In genomic region chr5:120706976-120707375, GRCm38 (mm10) we compare ENCODE assay signal across 11 mouse cellular contexts. TPM values are rescaled to one million over a fixed set of nuclear protein-coding genes. Genes with fewer than 3 reads are reported as not detected.
DNase-seq lines count a peak whose midpoint lies in the region; ATAC-seq and TF ChIP-seq lines count a peak whose summit lies in the region.
"Had no signal": no experiment of that assay in that cellular context is flagged by ENCODE, and none has a peak within 500 bp of the region (broad histone marks: within the 10 kb centered on the region; RNA-seq: fewer than 3 reads in every experiment).

No protein-coding gene starts in this region.

- no peak for TF ChIP-seq POLR2A in heart, adult 2 months (IDR thresholded peaks at IDR 0.05; ENCODE audit: insufficient read depth, low read depth, low read length)

- no peak for DNase-seq in heart, adult 2 months
- no peak for DNase-seq in stomach, postnatal 0 days (ENCODE audit: low spot score)
- peak; percentile 45 for DNase-seq in hindbrain, postnatal 0 days (ENCODE audit: low spot score)
- peak; percentile 82 for DNase-seq in splenic B cell, adult 2 months (ENCODE audit: low read depth, low spot score)
- DNase-seq in frontal cortex, postnatal 10 days (ENCODE audit: low spot score in 2 of 2) = no peak
- DNase-seq: adrenal gland, adult 2 months had no signal

- ATAC-seq in heart, embryonic 11.5 days (replicated peaks; ENCODE audit: insufficient number of reproducible peaks, low FRiP score, low TSS enrichment) = no peak
- no peak for ATAC-seq in stomach, embryonic 14.5 days (ENCODE audit: insufficient number of reproducible peaks, insufficient read depth, low FRiP score, low read depth)
- ATAC-seq in stomach, postnatal 0 days (ENCODE audit: low FRiP score, low TSS enrichment) = no peak
- ATAC-seq in hindbrain, postnatal 0 days = no peak
- no peak for ATAC-seq in cerebellum, adult (ENCODE audit: insufficient number of reproducible peaks, low FRiP score, low TSS enrichment)

- TF ChIP-seq CTCF in heart, adult 2 months (IDR thresholded peaks at IDR 0.05) = no peak
- no peak for TF ChIP-seq CTCF in stomach, postnatal 0 days (IDR thresholded peaks at IDR 0.05; ENCODE audit: low read depth)
- TF ChIP-seq CTCF in hindbrain, postnatal 0 days (IDR thresholded peaks at IDR 0.05; ENCODE audit: low read depth) = no peak

- H3K9me3 ChIP-seq in heart, embryonic 11.5 days (replicated peaks; ENCODE audit: control insufficient read depth, low read length) = no peaks in the 10 kb centered on the region
- no peaks in the 10 kb centered on the region for H3K9me3 ChIP-seq in stomach, embryonic 14.5 days (ENCODE audit: control insufficient read depth, low read depth, low read length)
- H3K9me3 ChIP-seq in stomach, postnatal 0 days (ENCODE audit: control insufficient read depth, low read length) = no peaks in the 10 kb centered on the region
- no peaks in the 10 kb centered on the region for H3K9me3 ChIP-seq in hindbrain, postnatal 0 days (ENCODE audit: low read length)

- peaks cover 75% of the 10 kb centered on the region for H3K27me3 ChIP-seq in heart, embryonic 11.5 days (ENCODE audit: control insufficient read depth, insufficient read depth, low read length)
- H3K27me3 ChIP-seq in heart, adult 2 months (ENCODE audit: control insufficient read depth, insufficient read depth, low read length) = peaks cover 17% of the 10 kb centered on the region
- H3K27me3 ChIP-seq in stomach, embryonic 14.5 days (ENCODE audit: control insufficient read depth, insufficient read depth, low read length) = 0 out of 2 replicates have a peak, but pooled peaks cover 4% of the 10 kb centered on the region
- H3K27me3 ChIP-seq in stomach, postnatal 0 days (ENCODE audit: control insufficient read depth, insufficient read depth, low read length) = 0 out of 2 replicates have a peak, but pooled peaks cover 2% of the 10 kb centered on the region
- no peaks in the 10 kb centered on the region for H3K27me3 ChIP-seq in hindbrain, postnatal 0 days (ENCODE audit: insufficient read depth, low read length)
- no peaks in the 10 kb centered on the region for H3K27me3 ChIP-seq in splenic B cell, adult 2 months (ENCODE audit: control insufficient read depth, insufficient read depth, low read length, poor library complexity, severe bottlenecking)

- WGBS in heart, embryonic 11.5 days (ENCODE audit: insufficient replicate concordance) = 40% methylated on average over 13 of the region's 13 CpGs
- WGBS in heart, adult 2 months = 48% methylated on average over 13 of the region's 13 CpGs
- WGBS in stomach, embryonic 14.5 days = 48% methylated on average over 13 of the region's 13 CpGs
- 47% methylated on average over 12 of the region's 13 CpGs for WGBS in stomach, postnatal 0 days
- 33% methylated on average over 13 of the region's 13 CpGs for WGBS in hindbrain, postnatal 0 days

- peaks cover 15% of the 10 kb centered on the region for H3K4me1 ChIP-seq in heart, embryonic 11.5 days (ENCODE audit: control insufficient read depth, insufficient read depth, low read length)
- H3K4me1 ChIP-seq in heart, adult 2 months (ENCODE audit: control insufficient read depth, insufficient read depth, low read length) = no peaks in the 10 kb centered on the region
- H3K4me1 ChIP-seq in stomach, embryonic 14.5 days (ENCODE audit: control insufficient read depth, insufficient read depth, low read length) = 0 out of 2 replicates have a peak, but pooled peaks cover 8% of the 10 kb centered on the region
- H3K4me1 ChIP-seq in stomach, postnatal 0 days (replicated peaks; ENCODE audit: control insufficient read depth, insufficient read depth) = no peaks in the 10 kb centered on the region
- H3K4me1 ChIP-seq in hindbrain, postnatal 0 days (ENCODE audit: insufficient read depth, low read length) = peaks cover 22% of the 10 kb centered on the region

- intact Hi-C loops in heart, adult 2 months (cut with DNase I) = no loop called here

- no peak overlapping the region for H3K9ac ChIP-seq in heart, embryonic 11.5 days (ENCODE audit: low read depth, low read length)
- no peak overlapping the region for H3K9ac ChIP-seq in heart, adult 2 months (ENCODE audit: low read depth, low read length)
- no peak overlapping the region for H3K9ac ChIP-seq in stomach, embryonic 14.5 days (replicated peaks; ENCODE audit: low read depth, low read length)
- H3K9ac ChIP-seq in stomach, postnatal 0 days (ENCODE audit: low read length) = no peak overlapping the region
- peak overlapping the region; percentile 45 for H3K9ac ChIP-seq in hindbrain, postnatal 0 days (replicated peaks; ENCODE audit: low read length)

- no peak overlapping the region for H3K27ac ChIP-seq in heart, embryonic 11.5 days (ENCODE audit: low read depth, low read length)
- no peak overlapping the region for H3K27ac ChIP-seq in heart, adult 2 months
- H3K27ac ChIP-seq in stomach, embryonic 14.5 days (ENCODE audit: low read length) = no peak overlapping the region
- no peak overlapping the region for H3K27ac ChIP-seq in stomach, postnatal 0 days (replicated peaks)
- no peak overlapping the region for H3K27ac ChIP-seq in hindbrain, postnatal 0 days

- H3K4me2 ChIP-seq in heart, embryonic 11.5 days = peak overlapping the region; percentile 49
- H3K4me2 ChIP-seq in stomach, embryonic 14.5 days (replicated peaks; ENCODE audit: low read depth, low read length) = 0 out of 2 replicates have a peak overlapping the region, but pooled peaks have one; percentile 12
- H3K4me2 ChIP-seq in stomach, postnatal 0 days (replicated peaks; ENCODE audit: low read depth) = no peak overlapping the region
- peak overlapping the region; percentile 51 for H3K4me2 ChIP-seq in hindbrain, postnatal 0 days (ENCODE audit: low read depth, low read length)

- H3K36me3 ChIP-seq in heart, embryonic 11.5 days (ENCODE audit: control insufficient read depth, insufficient read depth, low read length) = no peaks in the 10 kb centered on the region
- no peaks in the 10 kb centered on the region for H3K36me3 ChIP-seq in heart, adult 2 months (ENCODE audit: control insufficient read depth, insufficient read depth, low read length)
- no peaks in the 10 kb centered on the region for H3K36me3 ChIP-seq in stomach, embryonic 14.5 days (ENCODE audit: control insufficient read depth, insufficient read depth, low read length)
- no peaks in the 10 kb centered on the region for H3K36me3 ChIP-seq in stomach, postnatal 0 days (ENCODE audit: control insufficient read depth, insufficient read depth, low read length)
- H3K36me3 ChIP-seq in hindbrain, postnatal 0 days (ENCODE audit: insufficient read depth, low read length) = no peaks in the 10 kb centered on the region
- H3K36me3 ChIP-seq in splenic B cell, adult 2 months (ENCODE audit: control insufficient read depth, insufficient read depth, low read length, poor library complexity, severe bottlenecking) = no peaks in the 10 kb centered on the region; the same call in 1 of the 2 replicates

- H3K79me2 ChIP-seq in heart, adult 2 months (replicated peaks; ENCODE audit: control insufficient read depth, insufficient read depth, low read length) = no peaks in the 10 kb centered on the region

- TF ChIP-seq EP300 in heart, adult 2 months (IDR thresholded peaks at IDR 0.05; ENCODE audit: insufficient read depth, low read depth, low read length) = no peak
- no peak for TF ChIP-seq EP300 in stomach, postnatal 0 days (optimal IDR thresholded peaks at IDR 0.05)

- H3K4me3 ChIP-seq in heart, embryonic 11.5 days (ENCODE audit: low read depth, low read length) = no peak overlapping the region
- no peak overlapping the region for H3K4me3 ChIP-seq in heart, adult 2 months
- no peak overlapping the region for H3K4me3 ChIP-seq in stomach, embryonic 14.5 days (ENCODE audit: low read depth, low read length)
- no peak overlapping the region for H3K4me3 ChIP-seq in stomach, postnatal 0 days (ENCODE audit: low read depth, low read length)
- peak overlapping the region; percentile 18; the same call in 1 of the 2 replicates for H3K4me3 ChIP-seq in hindbrain, postnatal 0 days (ENCODE audit: low read length)

RNA-seq across cellular contexts. Expression of gene Dtx1, which starts 4.8 kb away (rescaled TPM):
- 0.45 and 0.53 TPM in 2 replicates for polyA plus RNA-seq in heart, embryonic 11.5 days (2014; fragmentation: Nextera tagmentation; extraction: Ambion mirVana)
- total RNA-seq in heart, adult 2 months (2021) = 1 to 10 TPM; 2.1 to 2.7 TPM
- polyA plus RNA-seq in heart, adult 2 months (2012; rRNA removed) = 3.5 and 4.2 TPM in 2 replicates
- polyA plus RNA-seq in stomach, embryonic 14.5 days (2014; fragmentation: Nextera tagmentation; extraction: Ambion mirVana) = 5.2 and 5.9 TPM in 2 replicates
- polyA plus RNA-seq in stomach, postnatal 0 days (2015; fragmentation: Nextera tagmentation; extraction: Ambion mirVana) = 2.0 and 3.1 TPM in 2 replicates
- 230 and 246 TPM in 2 replicates for total RNA-seq in hindbrain, postnatal 0 days (2014; rRNA removed)
- polyA plus RNA-seq in hindbrain, postnatal 0 days (2015; fragmentation: Nextera tagmentation; extraction: Ambion mirVana) = 51.4 and 52.9 TPM in 2 replicates
- total RNA-seq: common myeloid progenitor, adult 5-6 weeks had no signal

RNA-seq across cellular contexts. Expression of gene Oas2, which starts 42.7 kb away (rescaled TPM):
- 0.07 and 0.13 TPM in 2 replicates for polyA plus RNA-seq in heart, embryonic 11.5 days (2014; fragmentation: Nextera tagmentation; extraction: Ambion mirVana)
- 1 to 10 TPM in 1 of 2 experiments, under 1 TPM in 1; 0.55 to 1.0 TPM for total RNA-seq in heart, adult 2 months (2021)
- polyA plus RNA-seq in heart, adult 2 months (2012; rRNA removed) = 9.6 and 11.3 TPM in 2 replicates
- 0.58 and 0.70 TPM in 2 replicates for polyA plus RNA-seq in stomach, embryonic 14.5 days (2014; fragmentation: Nextera tagmentation; extraction: Ambion mirVana)
- 0.59 and 0.74 TPM in 2 replicates for polyA plus RNA-seq in stomach, postnatal 0 days (2015; fragmentation: Nextera tagmentation; extraction: Ambion mirVana)
- 0.43 and 1.3 TPM in 2 replicates for total RNA-seq in hindbrain, postnatal 0 days (2014; rRNA removed)
- 0.24 and 0.45 TPM in 2 replicates for polyA plus RNA-seq in hindbrain, postnatal 0 days (2015; fragmentation: Nextera tagmentation; extraction: Ambion mirVana)

RNA-seq across cellular contexts. Expression of gene Rasal1, which starts 58.4 kb away (rescaled TPM):
- polyA plus RNA-seq in heart, embryonic 11.5 days (2014; fragmentation: Nextera tagmentation; extraction: Ambion mirVana) = 0.27 and 0.30 TPM in 2 replicates
- total RNA-seq in heart, adult 2 months (2021) = not detected
- 0.06 and 0.33 TPM in 2 replicates for polyA plus RNA-seq in heart, adult 2 months (2012; rRNA removed)
- 0.07 and 0.18 TPM in 2 replicates for polyA plus RNA-seq in stomach, embryonic 14.5 days (2014; fragmentation: Nextera tagmentation; extraction: Ambion mirVana)
- 0.08 and 0.44 TPM in 2 replicates for polyA plus RNA-seq in stomach, postnatal 0 days (2015; fragmentation: Nextera tagmentation; extraction: Ambion mirVana)
- 3.9 and 8.2 TPM in 2 replicates for total RNA-seq in hindbrain, postnatal 0 days (2014; rRNA removed)
- 3.2 and 4.7 TPM in 2 replicates for polyA plus RNA-seq in hindbrain, postnatal 0 days (2015; fragmentation: Nextera tagmentation; extraction: Ambion mirVana)
- polyA plus RNA-seq: heart, embryonic 14.5 days had no signal

Comparison
In these comparisons a context has a peak if more than half of its experiments do, and no peak if none do; other contexts are left out.
1. DNase-seq: peak in hindbrain, postnatal 0 days (single experiment) and splenic B cell, adult 2 months (single experiment); none in heart, adult 2 months (0 of 2), stomach, postnatal 0 days (single experiment) and frontal cortex, postnatal 10 days (0 of 2).